Mouse (Mus musculus) embryo, embryonic 10.5 days (tissue): ENCODE data around the gene Tecr.

ENCODE experiments used
- DNase-seq: peaks from one replicate; pipeline ENCODE4 v3.0.0-alpha.2; 2015; ENCODE audit warnings: low spot score

Tecr gene

GRCm38 (mm10) chr8:83607661-83608397 is at the start of gene Tecr, which contains the start of gene Dnajb1:
Gene Tecr (minus strand): TSS chr8:83607971.
Gene Dnajb1 (plus strand): TSS chr8:83608193.
- DNase-seq = peak; percentile 99

GRCm38 (mm10) chr8:83656484-83657246 is 48.9 kb upstream of the Tecr start:
- DNase-seq = no peak

- no peak for DNase-seq
Observed at GRCm38 (mm10) chr8:83656043-83656442, 48.3 kb upstream of the Tecr start.

GRCm38 (mm10) chr8:83654725-83655124 is 47.0 kb upstream of the Tecr start:
- DNase-seq = no peak

- DNase-seq = no peak
Observed at GRCm38 (mm10) chr8:83653662-83654017, 45.9 kb upstream of the Tecr start.

GRCm38 (mm10) chr8:83652744-83653661 is 45.2 kb upstream of the Tecr start:
- DNase-seq = peak; percentile 64

GRCm38 (mm10) chr8:83652030-83652743 is 44.4 kb upstream of the Tecr start, which contains the start of gene Gipc1:
Gene Gipc1 (plus strand): TSS chr8:83652677.
- DNase-seq = peak; percentile 99

GRCm38 (mm10) chr8:83649699-83650098 is 41.9 kb upstream of the Tecr start:
- no peak for DNase-seq

GRCm38 (mm10) chr8:83648031-83648430 is 40.3 kb upstream of the Tecr start:
- DNase-seq = no peak

- no peak for DNase-seq
Observed at GRCm38 (mm10) chr8:83647511-83647910, 39.7 kb upstream of the Tecr start.

- no peak for DNase-seq
Observed at GRCm38 (mm10) chr8:83639649-83640048, 31.9 kb upstream of the Tecr start.

GRCm38 (mm10) chr8:83638856-83639255 is 31.1 kb upstream of the Tecr start:
- DNase-seq = no peak

- DNase-seq = no peak
Observed at GRCm38 (mm10) chr8:83632083-83632707, 24.4 kb upstream of the Tecr start.

GRCm38 (mm10) chr8:83625676-83626299 is 18.0 kb upstream of the Tecr start:
- no peak for DNase-seq

GRCm38 (mm10) chr8:83624739-83625138 is 17.0 kb upstream of the Tecr start:
- peak; percentile 47 for DNase-seq

- no peak for DNase-seq
Observed at GRCm38 (mm10) chr8:83623549-83623948, 15.8 kb upstream of the Tecr start.

GRCm38 (mm10) chr8:83622389-83622989 is 14.7 kb upstream of the Tecr start:
- DNase-seq = peak; percentile 89

- DNase-seq = no peak
Observed at GRCm38 (mm10) chr8:83621691-83622388, 14.1 kb upstream of the Tecr start.

- DNase-seq = no peak
Observed at GRCm38 (mm10) chr8:83619568-83620285, 12.0 kb upstream of the Tecr start.
